Mouse (Mus musculus): ENCODE data around the gene Lrrc4c.

The Lrrc4c gene

DNA sequence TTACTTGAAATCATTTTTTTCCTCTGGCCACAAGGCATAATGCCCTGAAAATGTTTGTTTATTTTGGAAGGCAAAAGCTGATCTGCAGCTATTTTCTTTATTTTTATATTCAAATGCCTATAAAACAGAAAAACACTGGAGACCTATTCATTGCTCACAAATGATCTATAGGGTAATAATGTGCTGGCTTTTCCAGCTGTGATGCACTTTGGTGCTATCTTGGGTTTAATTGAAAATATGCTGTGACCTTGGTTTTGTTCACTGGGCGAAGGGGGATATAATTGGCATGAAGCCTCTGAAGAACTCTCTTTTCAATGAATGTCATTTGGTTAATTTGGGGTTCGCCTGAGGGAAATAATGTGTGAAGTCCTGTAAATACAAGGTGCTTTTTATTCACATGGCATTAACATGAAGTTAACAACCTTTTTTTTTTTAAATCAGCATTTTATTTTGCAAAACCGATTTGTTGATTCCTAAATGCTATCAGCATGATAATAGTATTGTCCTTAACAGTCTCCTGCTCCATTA is 1286.8 kb downstream of the Lrrc4c start:
- in situ Hi-C loops (cut with MboI): no loop called here

DNA sequence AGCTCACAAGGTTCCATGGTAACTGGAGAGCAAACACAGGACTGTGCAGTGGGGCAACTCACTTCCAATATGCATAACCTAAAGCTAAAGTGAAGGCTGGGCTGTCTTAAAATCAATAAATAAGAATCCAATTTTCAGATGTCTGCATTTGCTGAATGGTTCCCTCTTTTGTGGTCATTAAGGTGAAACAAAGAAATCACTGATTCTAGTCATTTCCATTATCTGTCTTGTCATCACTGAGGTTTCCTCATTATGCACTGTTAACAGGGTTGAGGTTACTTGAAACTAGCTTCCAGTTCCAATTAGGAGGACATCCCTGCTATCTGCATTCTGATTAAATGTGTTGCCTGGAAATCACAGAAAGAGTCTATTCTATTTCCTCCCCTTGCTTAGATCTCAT is 1291.5 kb downstream of the Lrrc4c start:
- in situ Hi-C loops (cut with MboI): no loop called here

DNA sequence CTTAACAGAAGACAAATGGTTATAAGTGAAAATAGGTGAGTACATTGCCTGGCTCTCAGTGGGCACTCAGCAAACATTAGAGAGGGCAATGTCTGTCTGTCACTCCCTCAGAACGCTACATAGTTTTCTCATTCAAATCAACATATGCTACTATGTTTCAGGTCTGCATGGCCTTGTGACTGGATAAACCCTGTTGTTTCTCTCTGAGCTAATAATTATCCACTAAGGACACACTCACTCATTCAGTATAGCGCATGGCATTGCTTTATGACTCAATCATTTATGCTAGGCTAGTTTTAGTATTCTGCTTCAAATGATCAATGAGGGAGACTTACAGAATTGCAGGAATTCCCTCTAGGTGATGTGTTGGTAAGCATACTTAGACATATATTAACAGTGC is 1292.6 kb downstream of the Lrrc4c start:
- in situ Hi-C loops (cut with MboI): no loop called here

DNA sequence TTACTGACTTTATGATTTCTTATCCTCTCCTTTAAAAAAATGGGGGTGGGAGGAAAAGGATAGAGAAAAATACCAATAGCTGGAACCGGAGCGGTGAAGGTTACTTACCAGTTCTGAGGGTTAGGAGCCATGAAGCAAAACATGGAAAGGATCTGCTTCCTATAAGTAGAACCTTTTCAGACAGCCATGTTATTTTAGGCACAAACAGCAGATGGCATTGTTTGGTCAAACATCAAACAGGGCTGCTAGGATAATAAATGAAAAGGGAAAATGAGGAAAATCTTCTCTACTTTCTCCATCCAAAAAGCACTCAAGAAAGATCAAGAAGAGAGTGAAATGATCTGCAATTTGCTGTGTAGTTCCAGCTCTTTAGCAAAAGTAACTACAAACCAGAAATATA is 1296.8 kb downstream of the Lrrc4c start:
- in situ Hi-C loops (cut with MboI): no loop called here

DNA sequence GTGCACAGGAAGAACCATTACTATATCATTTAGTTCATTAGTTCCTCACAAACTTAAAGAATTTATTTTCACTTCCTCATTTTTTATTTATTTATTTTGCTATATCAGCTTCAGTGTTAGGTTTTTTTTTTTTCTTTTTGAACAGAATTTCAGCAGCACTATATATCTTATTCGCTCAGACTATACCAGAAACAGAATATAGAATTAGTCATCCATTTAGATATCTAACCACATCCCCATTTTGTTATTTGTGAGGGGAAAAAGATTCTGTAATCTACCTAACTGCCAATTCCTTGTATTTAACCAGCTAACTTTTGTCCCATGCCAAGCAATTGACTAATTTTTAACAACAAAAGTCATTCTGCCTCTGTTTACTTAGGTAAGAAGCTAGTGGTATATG is 1300.6 kb downstream of the Lrrc4c start:
- in situ Hi-C loops (cut with MboI): no loop called here

DNA sequence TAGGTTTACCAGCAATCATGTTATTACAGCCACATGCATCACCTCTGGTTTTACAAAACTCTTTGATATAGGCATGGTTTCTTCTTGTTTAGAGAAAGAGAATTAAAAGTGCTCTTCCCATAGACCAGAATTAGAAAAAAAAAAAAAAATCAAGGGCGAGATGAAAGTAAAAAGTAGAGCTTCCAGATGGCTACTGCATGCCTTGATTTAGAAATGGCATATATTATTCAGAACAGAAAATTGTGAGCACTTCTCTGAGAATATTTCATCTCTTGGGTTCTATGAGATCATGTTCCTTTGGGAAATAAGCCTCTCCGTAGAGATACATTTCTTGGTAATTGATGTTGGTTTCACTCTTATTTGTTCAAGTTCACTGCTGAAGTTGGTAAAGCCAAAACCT is 1322.0 kb downstream of the Lrrc4c start:
- in situ Hi-C loops (cut with MboI): no loop called here

DNA sequence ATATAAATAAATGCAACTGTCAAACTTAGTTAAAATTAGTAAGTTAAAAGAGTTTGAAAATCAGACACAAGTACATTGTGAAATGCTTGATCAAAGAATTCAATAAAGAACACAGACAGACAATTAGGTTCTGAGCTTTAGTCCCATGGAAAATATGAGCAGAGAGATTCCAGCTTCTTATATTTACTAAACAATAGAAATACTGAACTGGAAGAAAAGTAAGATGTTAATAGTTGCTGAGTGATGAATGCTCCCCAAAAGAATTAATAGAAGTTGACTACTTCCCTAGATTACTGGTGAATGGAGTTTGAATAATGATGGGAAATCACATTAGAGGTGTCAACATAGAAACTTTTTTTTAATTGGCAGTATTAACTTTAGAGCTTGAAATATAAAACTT is 1323.7 kb downstream of the Lrrc4c start:
- in situ Hi-C loops (cut with MboI): no loop called here

DNA sequence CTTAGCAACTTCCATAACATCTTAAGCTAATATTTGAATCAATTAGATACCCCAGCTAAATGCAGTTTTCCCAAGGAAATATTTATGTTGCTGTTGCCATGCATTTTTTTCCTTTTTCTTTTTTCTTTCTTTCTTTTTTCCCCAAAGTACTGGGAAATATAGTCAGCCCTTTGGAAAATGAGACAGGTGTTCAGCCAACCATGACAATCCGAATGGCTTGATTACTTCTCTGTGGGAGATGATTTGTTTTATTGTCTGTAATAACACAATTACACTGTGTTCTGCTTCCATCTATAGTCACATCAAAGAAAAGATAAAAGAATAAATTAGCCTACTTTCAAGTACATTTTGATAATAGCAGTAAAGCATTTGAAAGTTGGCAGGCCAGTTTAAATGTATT is 1334.7 kb downstream of the Lrrc4c start:
- in situ Hi-C loops (cut with MboI): no loop called here

Data from mature B cell (primary cell).